Mouse (Mus musculus): ENCODE results near the gene Abhd6. TPM values are rescaled to one million over a fixed set of nuclear protein-coding genes. Genes with fewer than 3 reads are reported as not detected.

The Abhd6 gene
- polyA plus RNA-seq (2012; rRNA removed), result 7.6 and 13.2 TPM in 2 replicates

GRCm38 (mm10) chr14:8002432-8003092, at the start of gene Abhd6:
Abhd6 (plus strand) TSS chr14:8002902.
- peak; percentile 84 for DNase-seq
- no peaks in the 10 kb centered on the region for H3K4me1 ChIP-seq (ENCODE audit: control insufficient read depth, insufficient read depth, low read length)
- under 1% methylated on average over 38 of the region's 38 CpGs for WGBS
- H3K4me3 ChIP-seq (replicated peaks; ENCODE audit: extremely low read depth, low read depth, low read length), result peak within 1 kb of the TSS; percentile 98
- peak; percentile 73; the same call in 1 of the 2 replicates for TF ChIP-seq POLR2A (IDR thresholded peaks at IDR 0.05; ENCODE audit: borderline replicate concordance, extremely low read depth, low read depth, low read length)
- TF ChIP-seq CTCF (IDR thresholded peaks at IDR 0.05; ENCODE audit: insufficient read depth, low read length), result no peak

- WGBS, result 29% methylated on average over 6 of the region's 6 CpGs
- TF ChIP-seq POLR2A (IDR thresholded peaks at IDR 0.05; ENCODE audit: borderline replicate concordance, extremely low read depth, low read depth, low read length) (no peak), CTCF (IDR thresholded peaks at IDR 0.05; ENCODE audit: insufficient read depth, low read length) (no peak)
- DNase-seq, result no peak
- Histone ChIP-seq H3K4me3 (replicated peaks; ENCODE audit: extremely low read depth, low read depth, low read length) (no peak overlapping the region), H3K4me1 (ENCODE audit: control insufficient read depth, insufficient read depth, low read length) (peaks cover 11% of the 10 kb centered on the region)
Measured at GRCm38 (mm10) chr14:7954071-7954471, 48.6 kb upstream of the Abhd6 start.

- DNase-seq, result no peak
- no peak overlapping the region for H3K4me3 ChIP-seq (replicated peaks; ENCODE audit: extremely low read depth, low read depth, low read length)
- peaks cover 11% of the 10 kb centered on the region for H3K4me1 ChIP-seq (ENCODE audit: control insufficient read depth, insufficient read depth, low read length)
- TF ChIP-seq CTCF (IDR thresholded peaks at IDR 0.05; ENCODE audit: insufficient read depth, low read length) (no peak), POLR2A (IDR thresholded peaks at IDR 0.05; ENCODE audit: borderline replicate concordance, extremely low read depth, low read depth, low read length) (no peak)
- WGBS, result 77% methylated on average over 10 of the region's 10 CpGs
Measured at GRCm38 (mm10) chr14:7956427-7956826, 46.3 kb upstream of the Abhd6 start.

GRCm38 (mm10) chr14:7957049-7957448, 45.7 kb upstream of the Abhd6 start, which contains the start of gene Gm45521:
Gm45521 (plus strand) TSS chr14:7957288.
- TF ChIP-seq POLR2A (IDR thresholded peaks at IDR 0.05; ENCODE audit: borderline replicate concordance, extremely low read depth, low read depth, low read length), result no peak
- WGBS, result 82% methylated on average over 9 of the region's 9 CpGs
- peaks cover 11% of the 10 kb centered on the region for H3K4me1 ChIP-seq (ENCODE audit: control insufficient read depth, insufficient read depth, low read length)
- DNase-seq, result no peak
- no peak within 1 kb of the TSS for H3K4me3 ChIP-seq (replicated peaks; ENCODE audit: extremely low read depth, low read depth, low read length)

- no peak for DNase-seq
- 65% methylated on average over 11 of the region's 11 CpGs for WGBS
Measured at GRCm38 (mm10) chr14:7960616-7961015, 42.1 kb upstream of the Abhd6 start.

GRCm38 (mm10) chr14:7961714-7962113, 41.0 kb upstream of the Abhd6 start:
- DNase-seq, result no peak
- Histone ChIP-seq H3K4me3 (replicated peaks; ENCODE audit: extremely low read depth, low read depth, low read length) (no peak overlapping the region), H3K4me1 (ENCODE audit: control insufficient read depth, insufficient read depth, low read length) (no peaks in the 10 kb centered on the region)
- 32% methylated on average over 5 of the region's 5 CpGs for WGBS
- no peak for TF ChIP-seq CTCF (IDR thresholded peaks at IDR 0.05; ENCODE audit: insufficient read depth, low read length)
- TF ChIP-seq POLR2A (IDR thresholded peaks at IDR 0.05; ENCODE audit: borderline replicate concordance, extremely low read depth, low read depth, low read length), result no peak

More at GRCm38 (mm10) chr14:7960616-7961015, 42.1 kb upstream of the Abhd6 start:
- no peaks in the 10 kb centered on the region for H3K4me1 ChIP-seq (ENCODE audit: control insufficient read depth, insufficient read depth, low read length)
- H3K4me3 ChIP-seq (replicated peaks; ENCODE audit: extremely low read depth, low read depth, low read length), result no peak overlapping the region
- TF ChIP-seq CTCF (IDR thresholded peaks at IDR 0.05; ENCODE audit: insufficient read depth, low read length) (peak; percentile 50; the same call in 1 of the 2 replicates), POLR2A (IDR thresholded peaks at IDR 0.05; ENCODE audit: borderline replicate concordance, extremely low read depth, low read depth, low read length) (no peak)

- WGBS, result 86% methylated on average over 2 of the region's 2 CpGs
- Histone ChIP-seq H3K4me1 (ENCODE audit: control insufficient read depth, insufficient read depth, low read length) (no peaks in the 10 kb centered on the region), H3K4me3 (replicated peaks; ENCODE audit: extremely low read depth, low read depth, low read length) (no peak overlapping the region)
- TF ChIP-seq POLR2A (IDR thresholded peaks at IDR 0.05; ENCODE audit: borderline replicate concordance, extremely low read depth, low read depth, low read length), result no peak
- TF ChIP-seq CTCF (IDR thresholded peaks at IDR 0.05; ENCODE audit: insufficient read depth, low read length), result no peak
- no peak for DNase-seq
Measured at GRCm38 (mm10) chr14:7962626-7963025, 40.1 kb upstream of the Abhd6 start.

- Histone ChIP-seq H3K4me1 (ENCODE audit: control insufficient read depth, insufficient read depth, low read length) (no peaks in the 10 kb centered on the region), H3K4me3 (replicated peaks; ENCODE audit: extremely low read depth, low read depth, low read length) (no peak overlapping the region)
- TF ChIP-seq POLR2A (IDR thresholded peaks at IDR 0.05; ENCODE audit: borderline replicate concordance, extremely low read depth, low read depth, low read length), result no peak
- no peak for TF ChIP-seq CTCF (IDR thresholded peaks at IDR 0.05; ENCODE audit: insufficient read depth, low read length)
- no peak for DNase-seq
- WGBS, result 48% methylated on average over 7 of the region's 7 CpGs
Measured at GRCm38 (mm10) chr14:7963160-7963559, 39.5 kb upstream of the Abhd6 start.

- 54% methylated on average over 11 of the region's 11 CpGs for WGBS
- DNase-seq, result peak; percentile 51
- Histone ChIP-seq H3K4me3 (replicated peaks; ENCODE audit: extremely low read depth, low read depth, low read length) (no peak overlapping the region), H3K4me1 (ENCODE audit: control insufficient read depth, insufficient read depth, low read length) (no peaks in the 10 kb centered on the region)
- TF ChIP-seq CTCF (IDR thresholded peaks at IDR 0.05; ENCODE audit: insufficient read depth, low read length) (peak; percentile 75), POLR2A (IDR thresholded peaks at IDR 0.05; ENCODE audit: borderline replicate concordance, extremely low read depth, low read depth, low read length) (no peak)
Measured at GRCm38 (mm10) chr14:7964219-7964889, 38.3 kb upstream of the Abhd6 start.

Data from lung, adult 2 months (tissue).